Mouse (Mus musculus) G1E (cell line): ENCODE results near the gene Ncbp2. TPM values are rescaled to one million over a fixed set of nuclear protein-coding genes. Genes with fewer than 3 reads are reported as not detected.

Source experiments
- ATAC-seq: 2 replicates; pipeline ENCODE4 v1.8.0; 2016; ENCODE audit warnings: mild to moderate bottlenecking; ENCODE audit not compliant: insufficient number of reproducible peaks, poor library complexity, low FRiP score, severe bottlenecking; ENCODE audit errors: extremely low read depth
- DNase-seq: peaks from one replicate; pipeline ENCODE4 v3.0.0; 2012; ENCODE audit warnings: low spot score
- H3K27me3 ChIP-seq: 2 replicates; pipeline ENCODE4 v1.6.1; 2012; ENCODE audit warnings: mild to moderate bottlenecking, low read length, inconsistent platforms; ENCODE audit not compliant: insufficient read depth
- H3K36me3 ChIP-seq: replicated peaks from 2 replicates; pipeline ENCODE3; 2012; ENCODE audit warnings: mild to moderate bottlenecking, inconsistent platforms
- H3K4me1 ChIP-seq: 2 replicates; pipeline ENCODE4 v1.6.1; 2012; ENCODE audit warnings: low read depth, low read length, inconsistent platforms, mixed read lengths; ENCODE audit not compliant: insufficient read depth
- H3K4me3 ChIP-seq: 2 replicates; pipeline ENCODE4 v1.5.1; 2012; ENCODE audit warnings: low read depth, mild to moderate bottlenecking, inconsistent platforms, low read length, moderate library complexity, mixed read lengths
- H3K9me3 ChIP-seq: replicated peaks from 2 replicates; pipeline ENCODE4 v1.6.1; 2012; ENCODE audit warnings: inconsistent platforms
- CTCF ChIP-seq: IDR thresholded peaks from 2 replicates; pipeline ENCODE4 v1.5.1; 2012; ENCODE audit warnings: low read depth, low read length, inconsistent platforms, mixed read lengths
- GATA1 ChIP-seq: IDR thresholded peaks from 2 replicates; pipeline ENCODE4 v1.6.1; 2012; ENCODE audit warnings: borderline replicate concordance, low read length, inconsistent platforms, mixed read lengths
- GATA2 ChIP-seq: IDR thresholded peaks from 2 replicates; pipeline ENCODE4 v1.6.1; 2012; ENCODE audit warnings: low read depth, low read length, inconsistent platforms, borderline replicate concordance
- POLR2AphosphoS5 ChIP-seq: IDR thresholded peaks from 2 replicates; pipeline ENCODE4 v1.6.1; 2012; ENCODE audit warnings: low read depth, low read length, inconsistent platforms; ENCODE audit not compliant: insufficient replicate concordance
- TAL1 ChIP-seq: conservative IDR thresholded peaks from 2 replicates; pipeline ENCODE4 v1.6.1; 2012; ENCODE audit warnings: low read depth, low read length, inconsistent platforms, mixed read lengths
- polyA plus RNA-seq: library from polyadenylated mRNA; stranded (reverse); fragments of >175 nt; gene quantifications from 2 replicates; pipeline ENCODE4 v1.2.3, GENCODE M21; 2012
- total RNA-seq, 2 experiments: library from RNA; stranded (forward) in 1 of 2; stranded (reverse) in 1 of 2; fragments of 200-1000 nt in 1 of 2; fragments of >200 nt in 1 of 2; fragmentation: Nextera tagmentation in 1 of 2; gene quantifications; 2 replicates each; pipeline ENCODE4 v1.2.3; 2014 to 2017

The Ncbp2 gene
- total and polyA plus RNA-seq, 3 experiments, result 33.9 to 102 (median 64.4) TPM

DNA sequence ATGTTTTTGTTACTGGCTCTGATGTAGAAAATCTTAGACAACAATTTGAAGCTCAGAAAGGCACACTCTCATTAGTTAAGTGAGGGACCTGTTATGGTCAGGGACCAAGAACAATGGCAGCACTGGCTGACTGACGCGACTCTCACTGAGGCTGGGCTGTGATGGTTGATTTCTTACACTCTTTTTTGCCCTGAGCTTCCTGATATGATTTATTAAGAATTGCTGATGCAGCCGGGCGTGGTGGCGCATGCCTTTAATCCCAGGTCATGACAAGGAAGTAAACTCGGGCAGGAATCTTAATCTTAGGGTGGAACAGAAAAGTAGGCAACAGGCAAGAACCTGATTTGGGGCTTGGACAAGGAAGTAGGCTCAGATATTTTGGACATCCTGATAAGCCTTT, 22.2 kb upstream of the Ncbp2 start:
- Histone ChIP-seq H3K36me3 (no peaks in the 10 kb centered on the region), H3K27me3 (peaks cover 38% of the 10 kb centered on the region), H3K9me3 (no peaks in the 10 kb centered on the region), H3K4me3 (no peak overlapping the region), H3K4me1 (peaks cover 2% of the 10 kb centered on the region; the same call in 1 of the 2 replicates)
- ATAC-seq, result no peak
- TF ChIP-seq TAL1 (no peak), CTCF (no peak), GATA2 (no peak), POLR2AphosphoS5 (no peak), GATA1 (no peak)
- no peak for DNase-seq

DNA sequence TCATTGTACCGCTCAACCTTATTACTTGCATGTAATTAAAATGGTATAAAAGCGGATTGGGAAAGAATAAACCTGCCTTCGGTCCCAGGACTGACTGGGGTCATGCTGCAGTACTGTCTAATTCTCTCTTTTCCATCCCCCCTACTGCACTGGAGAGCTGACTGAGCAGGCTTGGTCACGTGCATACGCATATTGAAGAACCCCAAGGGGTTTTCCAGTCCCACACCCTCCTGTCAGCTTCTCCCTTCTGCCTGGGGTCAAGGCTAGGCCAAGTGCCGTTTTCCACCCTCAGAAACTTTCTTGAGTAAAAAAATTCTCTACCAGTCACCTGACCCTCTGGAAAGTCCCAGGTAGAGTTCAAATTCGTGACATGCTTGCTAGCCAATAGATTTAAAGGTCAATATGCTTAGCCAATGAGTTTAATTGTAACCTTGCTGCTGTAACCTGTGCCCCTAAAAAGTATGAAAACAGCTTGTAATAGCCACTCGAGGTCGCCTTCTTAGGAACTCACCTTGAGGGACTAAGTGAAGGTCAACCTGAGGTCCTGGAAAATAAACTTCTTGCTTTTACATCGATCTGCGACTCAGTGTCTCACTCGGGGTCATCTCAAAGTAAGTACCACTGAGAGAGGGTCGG, 21.6 kb upstream of the Ncbp2 start:
- Histone ChIP-seq H3K4me1 (peaks cover 4% of the 10 kb centered on the region), H3K4me3 (no peak overlapping the region), H3K9me3 (no peaks in the 10 kb centered on the region), H3K36me3 (no peaks in the 10 kb centered on the region), H3K27me3 (peaks cover 40% of the 10 kb centered on the region)
- ATAC-seq (no peak), DNase-seq (no peak)
- no peak for TF ChIP-seq GATA1
- TF ChIP-seq GATA2, result no peak
- TF ChIP-seq CTCF, result no peak
- no peak for TF ChIP-seq TAL1
- TF ChIP-seq POLR2AphosphoS5, result no peak

DNA sequence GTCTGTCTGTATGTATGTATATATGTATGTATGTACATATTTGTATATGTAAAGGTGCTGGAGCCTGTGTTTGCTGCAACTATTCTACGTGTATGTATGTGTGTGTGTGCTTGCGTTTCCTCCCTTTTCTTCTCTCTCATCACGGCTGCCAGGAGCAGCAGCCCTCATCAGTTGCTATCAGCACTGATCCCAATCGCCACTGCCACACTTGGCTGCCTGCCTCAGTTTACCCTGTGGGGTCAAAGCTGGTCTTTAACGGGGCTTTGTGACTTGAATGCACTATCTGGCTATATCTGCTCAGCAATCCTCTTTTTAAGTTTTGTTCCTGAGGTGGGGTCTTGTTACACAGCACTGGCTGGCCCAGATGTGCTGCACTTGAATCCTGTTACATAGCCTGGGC, 20.9 kb upstream of the Ncbp2 start:
- Histone ChIP-seq H3K9me3 (no peaks in the 10 kb centered on the region), H3K36me3 (no peaks in the 10 kb centered on the region), H3K4me3 (no peak overlapping the region), H3K27me3 (peaks cover 35% of the 10 kb centered on the region), H3K4me1 (peaks cover 4% of the 10 kb centered on the region)
- DNase-seq (no peak), ATAC-seq (no peak)
- TF ChIP-seq CTCF, result no peak
- TF ChIP-seq GATA2, result no peak
- no peak for TF ChIP-seq TAL1
- TF ChIP-seq GATA1, result no peak

DNA sequence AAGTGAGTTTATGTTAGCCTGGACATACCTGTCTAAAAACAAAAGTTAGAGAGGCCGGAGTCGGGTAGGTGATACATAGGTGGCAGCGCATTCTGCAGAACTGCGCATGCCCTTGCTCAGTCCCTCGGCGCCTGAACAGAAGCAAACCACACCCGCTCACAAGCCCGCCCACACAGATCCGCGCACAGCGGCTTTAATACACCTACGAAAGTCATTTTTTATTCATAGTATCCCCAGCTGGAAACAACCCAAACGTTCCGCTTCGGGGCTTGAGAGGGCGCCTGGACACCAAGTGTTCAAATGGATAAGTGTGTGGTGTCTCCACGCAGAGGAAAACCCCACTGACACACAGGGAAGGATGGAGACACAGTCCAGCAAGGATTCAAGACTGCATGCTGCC, 17.0 kb upstream of the Ncbp2 start:
- H3K4me3 ChIP-seq, result no peak overlapping the region
- peaks cover 11% of the 10 kb centered on the region for H3K4me1 ChIP-seq
- TF ChIP-seq GATA1 (no peak), GATA2 (no peak), POLR2AphosphoS5 (no peak)
- peaks cover 54% of the 10 kb centered on the region for H3K27me3 ChIP-seq
- H3K36me3 ChIP-seq, result no peaks in the 10 kb centered on the region
- DNase-seq (no peak), ATAC-seq (no peak)
- H3K9me3 ChIP-seq, result no peaks in the 10 kb centered on the region

DNA sequence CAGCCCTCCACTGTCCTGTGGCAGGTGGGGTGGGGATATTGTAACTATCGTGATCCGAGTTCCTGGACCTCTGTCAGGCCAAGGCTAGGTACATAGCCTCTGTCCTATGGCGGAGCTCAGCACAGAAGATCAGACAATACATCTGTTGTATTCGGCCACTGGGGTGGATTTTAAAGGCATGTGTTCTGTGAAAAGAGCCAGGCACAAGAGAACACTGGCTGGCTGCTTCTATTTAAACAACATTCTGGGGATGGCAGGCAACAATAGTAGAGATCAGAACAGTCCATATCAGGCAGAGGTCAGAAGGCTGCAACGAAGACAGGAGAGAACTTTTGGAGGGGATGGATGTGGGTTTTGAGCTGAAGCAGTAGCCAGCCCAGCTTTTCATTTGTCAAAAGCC, 16.1 kb upstream of the Ncbp2 start:
- Histone ChIP-seq H3K9me3 (no peaks in the 10 kb centered on the region), H3K4me1 (peaks cover 11% of the 10 kb centered on the region), H3K4me3 (no peak overlapping the region), H3K36me3 (no peaks in the 10 kb centered on the region), H3K27me3 (peaks cover 57% of the 10 kb centered on the region)
- ATAC-seq (no peak), DNase-seq (no peak)
- TF ChIP-seq GATA2 (no peak), GATA1 (no peak), CTCF (no peak), TAL1 (no peak), POLR2AphosphoS5 (no peak)

DNA sequence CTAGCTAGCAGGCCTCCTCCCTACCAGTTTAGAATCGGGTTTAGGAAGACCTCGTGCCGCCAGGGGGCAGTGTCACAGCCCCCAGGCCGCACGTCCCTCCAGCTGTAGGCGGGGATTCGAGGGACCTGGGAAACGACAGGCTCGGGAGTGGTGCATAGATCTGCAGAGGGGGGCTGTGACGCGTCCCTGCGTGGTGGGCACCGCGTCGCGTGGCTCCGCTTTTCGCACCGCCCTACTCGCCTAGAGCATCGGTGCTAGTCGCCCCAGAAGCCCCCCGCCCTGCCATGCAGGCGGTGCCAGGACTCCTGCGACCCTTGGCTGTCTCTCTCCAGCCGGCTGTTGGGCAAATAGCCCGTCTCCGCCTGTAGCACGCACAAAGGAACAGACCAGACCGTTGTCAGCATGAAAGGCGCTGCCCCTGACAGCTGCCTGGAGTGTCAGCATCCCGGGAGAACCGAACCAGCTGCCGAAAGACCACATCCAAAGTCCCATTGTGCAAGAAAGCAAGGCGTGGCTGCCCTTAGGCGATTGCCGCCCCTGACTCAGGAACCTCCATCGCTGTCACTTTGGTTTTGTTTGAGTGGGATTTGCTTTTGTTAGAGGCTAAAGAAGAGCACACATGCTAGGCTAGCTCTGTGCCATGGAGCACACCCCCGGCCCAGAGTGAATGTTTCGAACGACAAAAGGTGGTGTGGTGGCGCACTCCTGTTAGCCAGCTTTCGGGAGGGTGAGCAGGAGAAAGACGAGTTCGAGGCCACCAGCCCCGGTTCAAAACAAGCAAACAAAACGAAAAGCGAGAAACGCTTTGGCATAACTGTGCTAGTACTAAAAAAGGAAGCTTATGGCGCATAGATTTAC, 15.2 kb upstream of the Ncbp2 start:
- no peak for TF ChIP-seq GATA2
- H3K36me3 ChIP-seq, result no peaks in the 10 kb centered on the region
- H3K4me3 ChIP-seq, result peak overlapping the region; percentile 42; the same call in 1 of the 2 replicates
- H3K4me1 ChIP-seq, result peaks cover 11% of the 10 kb centered on the region
- DNase-seq, result peak; percentile 45
- no peak for ATAC-seq
- H3K27me3 ChIP-seq, result peaks cover 53% of the 10 kb centered on the region
- no peaks in the 10 kb centered on the region for H3K9me3 ChIP-seq
